ENCODE assay signal across 8 mouse cellular contexts in the genomic region with DNA sequence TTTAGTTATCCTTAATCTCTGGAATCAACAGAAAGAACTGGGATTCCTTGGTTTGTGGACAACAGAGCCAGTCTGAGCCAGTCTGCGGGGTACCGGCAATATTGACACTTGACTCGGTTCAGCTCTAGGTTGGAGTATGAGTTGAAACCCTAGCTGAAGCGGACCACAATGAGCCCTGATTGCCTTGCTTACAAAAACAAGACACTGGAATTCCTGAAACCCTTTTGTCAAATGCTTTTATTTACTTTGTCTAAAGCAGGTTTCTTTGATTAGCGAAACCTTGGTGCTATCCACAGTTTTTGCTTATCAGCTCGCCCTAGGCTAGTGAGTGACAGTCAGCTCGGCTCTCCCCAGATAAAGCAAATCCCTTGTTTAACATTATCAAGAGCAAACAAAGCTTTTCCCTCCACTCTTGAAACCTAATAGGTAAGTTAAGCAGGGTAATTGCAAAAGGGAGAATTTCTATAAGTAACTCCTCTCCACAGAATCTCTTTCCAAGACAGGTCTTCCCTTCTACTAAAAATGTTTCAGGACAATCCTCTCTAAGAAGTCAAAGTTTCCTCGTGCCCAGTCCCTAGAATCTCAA.
DNase-seq lines count a peak whose midpoint lies in the region; ATAC-seq and TF ChIP-seq lines count a peak whose summit lies in the region.
"Had no signal": no experiment of that assay in that cellular context is flagged by ENCODE, and none has a peak within 500 bp of the region (broad histone marks: within the 10 kb centered on the region; RNA-seq: fewer than 3 reads in every experiment).

No protein-coding gene starts in this region.

- no peak for ATAC-seq in lung, embryonic 14.5 days (ENCODE audit: insufficient read depth)
- ATAC-seq in stomach, embryonic 14.5 days (ENCODE audit: insufficient number of reproducible peaks, insufficient read depth, low FRiP score, low read depth), result no peak

- peak overlapping the region; percentile 42; the same call in 1 of the 2 replicates for H3K9ac ChIP-seq in lung, embryonic 14.5 days
- peak overlapping the region; percentile 50 for H3K9ac ChIP-seq in stomach, embryonic 14.5 days (replicated peaks; ENCODE audit: low read depth, low read length)

- 0 out of 2 replicates have a peak, but pooled peaks cover 8% of the 10 kb centered on the region for H3K4me1 ChIP-seq in lung, embryonic 14.5 days (ENCODE audit: insufficient read depth)
- no peaks in the 10 kb centered on the region for H3K4me1 ChIP-seq in embryonic fibroblast, embryonic 13.5 days (ENCODE audit: control insufficient read depth, insufficient read depth, low read length)
- H3K4me1 ChIP-seq in stomach, embryonic 14.5 days (ENCODE audit: control insufficient read depth, insufficient read depth, low read length), result peaks cover 16% of the 10 kb centered on the region; the same call in 1 of the 2 replicates

- H3K9me3 ChIP-seq in lung, embryonic 14.5 days (ENCODE audit: low read depth, low read length), result no peaks in the 10 kb centered on the region
- no peaks in the 10 kb centered on the region for H3K9me3 ChIP-seq in stomach, embryonic 14.5 days (ENCODE audit: control insufficient read depth, low read depth, low read length)

- no peak for TF ChIP-seq CTCF in lung, embryonic 14.5 days (IDR thresholded peaks at IDR 0.05; ENCODE audit: low read depth)
- no peak for TF ChIP-seq CTCF in embryonic fibroblast, embryonic 13.5 days (IDR thresholded peaks at IDR 0.05; ENCODE audit: borderline replicate concordance, insufficient read depth, low read length)

- H3K4me2 ChIP-seq in lung, embryonic 14.5 days, result peak overlapping the region; percentile 67
- peak overlapping the region; percentile 73 for H3K4me2 ChIP-seq in stomach, embryonic 14.5 days (replicated peaks; ENCODE audit: low read depth, low read length)

- TF ChIP-seq POLR2A in embryonic fibroblast, embryonic 13.5 days (IDR thresholded peaks at IDR 0.05; ENCODE audit: low read depth, low read length), result no peak

- 15% methylated on average over 8 of the region's 8 CpGs for whole genome bisulfite sequencing in lung, embryonic 14.5 days
- WGBS in stomach, embryonic 14.5 days, result 12% methylated on average over 8 of the region's 8 CpGs

- H3K4me3 ChIP-seq in lung, embryonic 14.5 days (ENCODE audit: low read depth, low read length), result peak overlapping the region; percentile 56
- peak overlapping the region; percentile 10; the same call in 1 of the 2 replicates for H3K4me3 ChIP-seq in embryonic fibroblast, embryonic 13.5 days (ENCODE audit: insufficient read depth, low read length)
- H3K4me3 ChIP-seq in stomach, embryonic 14.5 days (ENCODE audit: low read depth, low read length), result peak overlapping the region; percentile 62

- H3K36me3 ChIP-seq in lung, embryonic 14.5 days (ENCODE audit: insufficient read depth), result no peaks in the 10 kb centered on the region
- no peaks in the 10 kb centered on the region for H3K36me3 ChIP-seq in stomach, embryonic 14.5 days (ENCODE audit: control insufficient read depth, insufficient read depth, low read length)

- peak overlapping the region; percentile 31; the same call in 1 of the 2 replicates for H3K27ac ChIP-seq in lung, embryonic 14.5 days (ENCODE audit: low read depth)
- no peak overlapping the region for H3K27ac ChIP-seq in embryonic fibroblast, embryonic 13.5 days (ENCODE audit: insufficient read depth, low read length)
- H3K27ac ChIP-seq in stomach, embryonic 14.5 days (ENCODE audit: low read length), result peak overlapping the region; percentile 98

- H3K27me3 ChIP-seq in lung, embryonic 14.5 days (ENCODE audit: insufficient read depth, low read length), result no peaks in the 10 kb centered on the region
- H3K27me3 ChIP-seq in stomach, embryonic 14.5 days (ENCODE audit: control insufficient read depth, insufficient read depth, low read length), result no peaks in the 10 kb centered on the region

- DNase-seq in lung, embryonic 14.5 days, result peak; percentile 39
- DNase-seq in lung, adult 18-20 months, result no peak
- DNase-seq in kidney, postnatal 14 days, result peak; percentile 21
- no peak for DNase-seq in urinary bladder, postnatal 36 days (ENCODE audit: low spot score in 2 of 2)
- no peak for DNase-seq in adrenal gland, adult 8-10 months
- DNase-seq: cerebellum, adult 9-10 months had no signal

Comparison
In these comparisons a context has a peak if more than half of its experiments do, and no peak if none do; other contexts are left out.
1. DNase-seq: peak in lung, embryonic 14.5 days (single experiment) and kidney, postnatal 14 days (single experiment); none in lung, adult 18-20 months (0 of 2), urinary bladder, postnatal 36 days (0 of 2) and adrenal gland, adult 8-10 months (single experiment).
2. H3K4me3 ChIP-seq: peak in every context shown above with its lines; median percentile 62 in stomach, embryonic 14.5 days; 56 in lung, embryonic 14.5 days; 10 in embryonic fibroblast, embryonic 13.5 days.